Mouse (Mus musculus) liver, embryonic 14.5 days (tissue): Measurements from ENCODE around the gene Rreb1. TPM values are rescaled to one million over a fixed set of nuclear protein-coding genes. Genes with fewer than 3 reads are reported as not detected.
A peak's percentile ranks its signal among the peaks of the same experiment; 100 is the strongest.

ENCODE experiments used
- ATAC-seq: fragments of 200-750 bp; cut with Nextera tagmentation; 2 replicates; pipeline ENCODE4 v1.8.0; 2017; ENCODE audit warnings: moderate number of reproducible peaks, mild to moderate bottlenecking, moderate library complexity; ENCODE audit not compliant: insufficient read depth
- DNase-seq, 3 experiments: peaks; one replicate each; pipeline ENCODE4 v3.0.0-alpha.2; 2012 to 2013; ENCODE audit warnings: low read depth in 3 of 3, low spot score in 3 of 3
- H3K27ac ChIP-seq: fragments of 300-500 bp; sonication (generic); 2 replicates; pipeline ENCODE4 v1.5.1; 2014; ENCODE audit warnings: moderate library complexity, mild to moderate bottlenecking, control low read depth, inconsistent platforms
- H3K27me3 ChIP-seq: fragments of 300-500 bp; sonication (generic); 2 replicates; pipeline ENCODE4 v1.6.1; 2014; ENCODE audit warnings: mild to moderate bottlenecking, low read length, moderate library complexity; ENCODE audit not compliant: control insufficient read depth, insufficient read depth
- H3K36me3 ChIP-seq: fragments of 300-500 bp; sonication (generic); replicated peaks from 2 replicates; pipeline ENCODE4 v1.6.1; 2014; ENCODE audit warnings: low read depth; ENCODE audit not compliant: control insufficient read depth, insufficient read depth
- H3K4me1 ChIP-seq, 2 experiments: fragments of 200-500 bp in 1 of 2; fragments of 300-500 bp in 1 of 2; sonication (generic) in 1 of 2; replicated peaks; 2 replicates each; pipeline ENCODE4 v1.6.1; 2012 to 2014; ENCODE audit warnings: antibody characterized with exemption in 1 of 2, inconsistent platforms in 1 of 2, low read length in 1 of 2; ENCODE audit not compliant: control insufficient read depth in 2 of 2, insufficient read depth in 2 of 2
- H3K4me2 ChIP-seq: fragments of 300-500 bp; sonication (generic); 2 replicates; pipeline ENCODE4 v1.6.1; 2014; ENCODE audit warnings: low read depth, mild to moderate bottlenecking, control low read depth, moderate library complexity
- H3K4me3 ChIP-seq, 2 experiments: fragments of 200-500 bp in 1 of 2; fragments of 300-500 bp in 1 of 2; sonication (generic) in 1 of 2; 2 replicates each; pipeline ENCODE4 v1.5.1; 2012 to 2014; ENCODE audit warnings: low read depth in 2 of 2, low read length in 2 of 2, mild to moderate bottlenecking in 2 of 2, control low read depth in 1 of 2, inconsistent platforms in 1 of 2, moderate library complexity in 1 of 2; ENCODE audit not compliant: insufficient read depth in 1 of 2
- H3K9ac ChIP-seq: fragments of 300-500 bp; sonication (generic); replicated peaks from 2 replicates; pipeline ENCODE4 v1.6.1; 2014; ENCODE audit warnings: mild to moderate bottlenecking, control low read depth, moderate library complexity
- H3K9me3 ChIP-seq: fragments of 300-500 bp; sonication (generic); 2 replicates; pipeline ENCODE4 v1.6.1; 2016; ENCODE audit warnings: low read length, mixed read lengths; ENCODE audit not compliant: control insufficient read depth
- CTCF ChIP-seq: IDR thresholded peaks from 2 replicates; pipeline ENCODE4 v1.5.1; 2016; ENCODE audit warnings: antibody characterized with exemption, low read depth, control low read depth
- EP300 ChIP-seq: IDR thresholded peaks from 2 replicates; pipeline ENCODE4 v1.6.1; 2016; ENCODE audit warnings: antibody characterized with exemption, low read depth
- WGBS: fragments of 180-500 bp; shearing (Covaris S2); extraction: QIAGEN DNeasy Blood & Tissue Kit; methylation state at CpG from one replicate; pipeline ENCODE4 v1.1.7; 2014; ENCODE audit not compliant: insufficient replicate concordance; 5-methylcytosine and 5-hydroxymethylcytosine counted together
- polyA plus RNA-seq, 2 experiments: library from polyadenylated mRNA; depleted of rRNA in 1 of 2; stranded (reverse) in 1 of 2; unstranded in 1 of 2; fragments of >200 nt; fragmentation: Nextera tagmentation in 1 of 2; extraction: Ambion mirVana in 1 of 2; gene quantifications; 2 replicates each; pipeline versions ENCODE4 v1.2.1 to v1.2.3; 2012 to 2014

The Rreb1 gene
- polyA plus RNA-seq, 2 experiments = 5.4 TPM

GRCm38 (mm10) chr13:37759341-37760012 lies 18.7 kb upstream of the Rreb1 start:
- TF ChIP-seq EP300 (no peak), CTCF (no peak)
- H3K27me3 ChIP-seq = no peaks in the 10 kb centered on the region
- H3K9me3 ChIP-seq = no peaks in the 10 kb centered on the region
- H3K4me1 ChIP-seq = peaks cover 25 to 47% of the 10 kb centered on the region in 2 experiments
- H3K27ac ChIP-seq = peak overlapping the region; percentile 29
- no peak overlapping the region for H3K4me3 ChIP-seq
- peak overlapping the region; percentile 28 for H3K4me2 ChIP-seq
- H3K9ac ChIP-seq = no peak overlapping the region
- no peaks in the 10 kb centered on the region for H3K36me3 ChIP-seq
- ATAC-seq = peak; percentile 73
- DNase-seq = no peak
- 28% methylated on average over 10 of the region's 10 CpGs for WGBS

GRCm38 (mm10) chr13:37760013-37760342 lies 18.2 kb upstream of the Rreb1 start:
- no peaks in the 10 kb centered on the region for H3K36me3 ChIP-seq
- no peaks in the 10 kb centered on the region for H3K9me3 ChIP-seq
- peak overlapping the region; percentile 58 for H3K27ac ChIP-seq
- no peaks in the 10 kb centered on the region for H3K27me3 ChIP-seq
- peak overlapping the region; percentile 28 for H3K4me2 ChIP-seq
- WGBS = 4% methylated on average over 3 of the region's 3 CpGs
- H3K4me1 ChIP-seq = peaks cover 25 to 47% of the 10 kb centered on the region in 2 experiments
- ATAC-seq (peak; percentile 87), DNase-seq (peak; percentile 50 to 51 (median 51))
- H3K9ac ChIP-seq = no peak overlapping the region; the same call in 1 of the 2 replicates
- TF ChIP-seq CTCF = no peak
- TF ChIP-seq EP300 = peak; percentile 72
- H3K4me3 ChIP-seq = no peak overlapping the region

- 35% methylated on average over 3 of the region's 3 CpGs for WGBS
- H3K4me1 ChIP-seq = peaks cover 25 to 47% of the 10 kb centered on the region in 2 experiments
- H3K4me3 ChIP-seq = no peak overlapping the region
- no peak for ATAC-seq
- H3K9me3 ChIP-seq = no peaks in the 10 kb centered on the region
- H3K9ac ChIP-seq = peak overlapping the region; percentile 20; the same call in 1 of the 2 replicates
- no peaks in the 10 kb centered on the region for H3K27me3 ChIP-seq
- H3K36me3 ChIP-seq = no peaks in the 10 kb centered on the region
- no peak for DNase-seq
- H3K4me2 ChIP-seq = peak overlapping the region; percentile 28
- no peak for TF ChIP-seq EP300
- no peak for TF ChIP-seq CTCF
- peak overlapping the region; percentile 58 for H3K27ac ChIP-seq
Observed at GRCm38 (mm10) chr13:37760373-37760772, 17.8 kb upstream of the Rreb1 start.

GRCm38 (mm10) chr13:37760957-37761941 lies 17.0 kb upstream of the Rreb1 start:
- Histone ChIP-seq H3K27me3 (no peaks in the 10 kb centered on the region), H3K9ac (no peak overlapping the region; the same call in 1 of the 2 replicates), H3K4me3 (no peak overlapping the region)

More at GRCm38 (mm10) chr13:37760957-37761941, 17.0 kb upstream of the Rreb1 start:
- no peak overlapping the region for H3K27ac ChIP-seq
- TF ChIP-seq CTCF (no peak), EP300 (no peak)
- ATAC-seq (no peak), DNase-seq (no peak)
- 37% methylated on average over 23 of the region's 23 CpGs for WGBS
- H3K9me3 ChIP-seq = no peaks in the 10 kb centered on the region
- no peaks in the 10 kb centered on the region for H3K36me3 ChIP-seq
- H3K4me1 ChIP-seq = peaks cover 25 to 47% of the 10 kb centered on the region in 2 experiments
- peak overlapping the region; percentile 18 for H3K4me2 ChIP-seq
